Mouse (Mus musculus) midbrain, embryonic 12.5 days (tissue): Measurements from ENCODE around the gene Adam12. TPM values are rescaled to one million over a fixed set of nuclear protein-coding genes. Genes with fewer than 3 reads are reported as not detected.

Experiments
- ATAC-seq: fragments of 200-750 bp; cut with Nextera tagmentation; 2 replicates; pipeline ENCODE4 v1.8.0; 2017; ENCODE audit warnings: low read depth, moderate TSS enrichment, moderate library complexity; ENCODE audit not compliant: low FRiP score
- H3K27ac ChIP-seq: fragments of 300-500 bp; sonication (generic); replicated peaks from 2 replicates; pipeline ENCODE4 v1.5.1; 2016; ENCODE audit warnings: mild to moderate bottlenecking
- H3K27me3 ChIP-seq: fragments of 300-500 bp; sonication (generic); 2 replicates; pipeline ENCODE4 v1.6.1; 2016; ENCODE audit warnings: mild to moderate bottlenecking
- H3K36me3 ChIP-seq: fragments of 300-500 bp; sonication (generic); 2 replicates; pipeline ENCODE4 v1.6.1; 2016
- H3K4me1 ChIP-seq: fragments of 300-500 bp; sonication (generic); 2 replicates; pipeline ENCODE4 v1.6.1; 2016
- H3K4me2 ChIP-seq: fragments of 300-500 bp; sonication (generic); replicated peaks from 2 replicates; pipeline ENCODE4 v1.6.1; 2016; ENCODE audit warnings: mild to moderate bottlenecking, moderate library complexity
- H3K4me3 ChIP-seq: fragments of 300-500 bp; sonication (generic); 2 replicates; pipeline ENCODE4 v1.5.1; 2016; ENCODE audit warnings: mild to moderate bottlenecking
- H3K9ac ChIP-seq: fragments of 300-500 bp; sonication (generic); replicated peaks from 2 replicates; pipeline ENCODE4 v1.6.1; 2016; ENCODE audit warnings: mild to moderate bottlenecking, moderate library complexity
- H3K9me3 ChIP-seq: fragments of 300-500 bp; sonication (generic); 2 replicates; pipeline ENCODE4 v1.6.1; 2016; ENCODE audit warnings: mild to moderate bottlenecking
- WGBS: fragments of 180-500 bp; shearing (Covaris S2); methylation state at CpG from one replicate; pipeline ENCODE4 v1.1.7; 2016; 5-methylcytosine and 5-hydroxymethylcytosine counted together
- polyA plus RNA-seq: library from polyadenylated mRNA; unstranded; fragments of >200 nt; fragmentation: Nextera tagmentation; extraction: Ambion mirVana; gene quantifications from 2 replicates; pipeline ENCODE4 v1.2.1, GENCODE M21; 2016

Gene Adam12
- polyA plus RNA-seq, 1 experiment from 2014 or later = 3.0 TPM

GRCm38 (mm10) chr7:133931481-133931880 lies 300.5 kb downstream of the Adam12 start:
- Histone ChIP-seq H3K4me3 (no peak overlapping the region), H3K4me2 (no peak overlapping the region), H3K27ac (no peak overlapping the region), H3K27me3 (no peaks in the 10 kb centered on the region), H3K36me3 (no peaks in the 10 kb centered on the region), H3K9ac (no peak overlapping the region), H3K4me1 (peaks cover 15% of the 10 kb centered on the region), H3K9me3 (no peaks in the 10 kb centered on the region)
- ATAC-seq = no peak
- WGBS = 96% methylated on average over 11 of the region's 11 CpGs

- ATAC-seq = no peak
- H3K9me3 ChIP-seq = no peaks in the 10 kb centered on the region
- WGBS = 90% methylated on average over 3 of the region's 3 CpGs
- H3K9ac ChIP-seq = no peak overlapping the region
- H3K27me3 ChIP-seq = no peaks in the 10 kb centered on the region
- H3K36me3 ChIP-seq = no peaks in the 10 kb centered on the region
- H3K4me3 ChIP-seq = no peak overlapping the region
- no peak overlapping the region for H3K27ac ChIP-seq
- 0 out of 2 replicates have a peak, but pooled peaks cover 3% of the 10 kb centered on the region for H3K4me1 ChIP-seq
- H3K4me2 ChIP-seq = no peak overlapping the region
These were observed 303.0 kb downstream of the Adam12 start for GRCm38 (mm10) chr7:133928981-133929380.

GRCm38 (mm10) chr7:133925771-133926170 lies 306.2 kb downstream of the Adam12 start:
- no peaks in the 10 kb centered on the region for H3K27me3 ChIP-seq
- H3K4me2 ChIP-seq = no peak overlapping the region
- ATAC-seq = no peak
- H3K4me3 ChIP-seq = no peak overlapping the region
- no peak overlapping the region for H3K9ac ChIP-seq
- H3K4me1 ChIP-seq = no peaks in the 10 kb centered on the region; the same call in 1 of the 2 replicates
- H3K27ac ChIP-seq = no peak overlapping the region
- 72% methylated on average over 2 of the region's 2 CpGs for WGBS
- H3K36me3 ChIP-seq = no peaks in the 10 kb centered on the region
- no peaks in the 10 kb centered on the region for H3K9me3 ChIP-seq

GRCm38 (mm10) chr7:133923994-133924393 lies 308.0 kb downstream of the Adam12 start:
- no peak overlapping the region for H3K4me2 ChIP-seq
- H3K36me3 ChIP-seq = no peaks in the 10 kb centered on the region
- no peak overlapping the region for H3K27ac ChIP-seq
- no peak overlapping the region for H3K9ac ChIP-seq
- no peak overlapping the region for H3K4me3 ChIP-seq
- H3K4me1 ChIP-seq = no peaks in the 10 kb centered on the region; the same call in 1 of the 2 replicates
- H3K9me3 ChIP-seq = no peaks in the 10 kb centered on the region
- WGBS = 51% methylated on average over 6 of the region's 6 CpGs
- H3K27me3 ChIP-seq = no peaks in the 10 kb centered on the region; the same call in 1 of the 2 replicates
- ATAC-seq = no peak

GRCm38 (mm10) chr7:133921291-133921690 lies 310.7 kb downstream of the Adam12 start:
- H3K36me3 ChIP-seq = no peaks in the 10 kb centered on the region
- H3K27me3 ChIP-seq = no peaks in the 10 kb centered on the region; the same call in 1 of the 2 replicates
- H3K27ac ChIP-seq = no peak overlapping the region
- H3K4me2 ChIP-seq = no peak overlapping the region
- WGBS = 94% methylated on average over 4 of the region's 4 CpGs
- no peak for ATAC-seq
- no peaks in the 10 kb centered on the region; the same call in 1 of the 2 replicates for H3K4me1 ChIP-seq
- no peaks in the 10 kb centered on the region for H3K9me3 ChIP-seq
- no peak overlapping the region for H3K4me3 ChIP-seq
- no peak overlapping the region for H3K9ac ChIP-seq

GRCm38 (mm10) chr7:133920724-133921123 lies 311.2 kb downstream of the Adam12 start:
- Histone ChIP-seq H3K4me2 (no peak overlapping the region), H3K36me3 (no peaks in the 10 kb centered on the region), H3K9me3 (no peaks in the 10 kb centered on the region), H3K27me3 (no peaks in the 10 kb centered on the region; the same call in 1 of the 2 replicates), H3K27ac (no peak overlapping the region), H3K9ac (no peak overlapping the region), H3K4me1 (no peaks in the 10 kb centered on the region; the same call in 1 of the 2 replicates), H3K4me3 (no peak overlapping the region)
- no peak for ATAC-seq
- 92% methylated on average over 7 of the region's 7 CpGs for WGBS

- no peaks in the 10 kb centered on the region for H3K9me3 ChIP-seq
- WGBS = 90% methylated on average over 5 of the region's 5 CpGs
- ATAC-seq = no peak
- no peak overlapping the region for H3K9ac ChIP-seq
- no peaks in the 10 kb centered on the region for H3K36me3 ChIP-seq
- no peak overlapping the region for H3K27ac ChIP-seq
- no peaks in the 10 kb centered on the region; the same call in 1 of the 2 replicates for H3K27me3 ChIP-seq
- no peak overlapping the region for H3K4me3 ChIP-seq
- no peaks in the 10 kb centered on the region; the same call in 1 of the 2 replicates for H3K4me1 ChIP-seq
- no peak overlapping the region for H3K4me2 ChIP-seq
These were observed 312.0 kb downstream of the Adam12 start for GRCm38 (mm10) chr7:133919918-133920317.

- Histone ChIP-seq H3K27me3 (no peaks in the 10 kb centered on the region; the same call in 1 of the 2 replicates), H3K4me2 (no peak overlapping the region), H3K9ac (no peak overlapping the region), H3K4me3 (no peak overlapping the region), H3K27ac (no peak overlapping the region), H3K4me1 (no peaks in the 10 kb centered on the region; the same call in 1 of the 2 replicates), H3K9me3 (no peaks in the 10 kb centered on the region), H3K36me3 (no peaks in the 10 kb centered on the region)
- WGBS = 54% methylated on average over 5 of the region's 5 CpGs
- ATAC-seq = no peak
These were observed 312.6 kb downstream of the Adam12 start for GRCm38 (mm10) chr7:133919306-133919705.

GRCm38 (mm10) chr7:133916230-133916629 lies 315.7 kb downstream of the Adam12 start:
- Histone ChIP-seq H3K36me3 (no peaks in the 10 kb centered on the region), H3K4me3 (no peak overlapping the region), H3K4me1 (no peaks in the 10 kb centered on the region), H3K9ac (no peak overlapping the region), H3K27me3 (no peaks in the 10 kb centered on the region; the same call in 1 of the 2 replicates), H3K9me3 (no peaks in the 10 kb centered on the region), H3K27ac (no peak overlapping the region), H3K4me2 (no peak overlapping the region)
- 88% methylated on average over 9 of the region's 9 CpGs for WGBS
- no peak for ATAC-seq

GRCm38 (mm10) chr7:133911881-133912280 lies 320.1 kb downstream of the Adam12 start:
- ATAC-seq = no peak
- Histone ChIP-seq H3K27me3 (no peaks in the 10 kb centered on the region), H3K27ac (no peak overlapping the region), H3K9ac (no peak overlapping the region), H3K4me2 (no peak overlapping the region), H3K36me3 (no peaks in the 10 kb centered on the region), H3K4me3 (no peak overlapping the region), H3K4me1 (no peaks in the 10 kb centered on the region), H3K9me3 (no peaks in the 10 kb centered on the region)
- 88% methylated on average over 3 of the region's 3 CpGs for WGBS

GRCm38 (mm10) chr7:133909833-133910375 lies 322.0 kb downstream of the Adam12 start:
- no peak overlapping the region for H3K4me3 ChIP-seq
- 81% methylated on average over 7 of the region's 7 CpGs for WGBS
- H3K4me2 ChIP-seq = no peak overlapping the region
- ATAC-seq = no peak
- H3K27ac ChIP-seq = no peak overlapping the region
- no peaks in the 10 kb centered on the region for H3K9me3 ChIP-seq
- no peaks in the 10 kb centered on the region for H3K4me1 ChIP-seq
- no peak overlapping the region for H3K9ac ChIP-seq
- no peaks in the 10 kb centered on the region for H3K27me3 ChIP-seq
- H3K36me3 ChIP-seq = no peaks in the 10 kb centered on the region

GRCm38 (mm10) chr7:133908966-133909365 lies 323.0 kb downstream of the Adam12 start:
- Histone ChIP-seq H3K27me3 (no peaks in the 10 kb centered on the region), H3K4me1 (no peaks in the 10 kb centered on the region), H3K4me3 (no peak overlapping the region), H3K36me3 (no peaks in the 10 kb centered on the region), H3K9me3 (no peaks in the 10 kb centered on the region), H3K9ac (no peak overlapping the region), H3K27ac (no peak overlapping the region), H3K4me2 (no peak overlapping the region)
- 90% methylated on average over 4 of the region's 4 CpGs for WGBS
- ATAC-seq = no peak

- ATAC-seq = no peak
- Histone ChIP-seq H3K27ac (no peak overlapping the region), H3K36me3 (no peaks in the 10 kb centered on the region), H3K9me3 (no peaks in the 10 kb centered on the region), H3K4me2 (no peak overlapping the region), H3K9ac (no peak overlapping the region), H3K4me3 (no peak overlapping the region), H3K4me1 (no peaks in the 10 kb centered on the region), H3K27me3 (no peaks in the 10 kb centered on the region)
- WGBS = 87% methylated on average over 4 of the region's 4 CpGs
These were observed 332.6 kb downstream of the Adam12 start for GRCm38 (mm10) chr7:133899391-133899790.
